Mouse (Mus musculus) embryonic facial prominence, embryonic 13.5 days (tissue): Measurements from ENCODE around the gene Cops3. TPM values are rescaled to one million over a fixed set of nuclear protein-coding genes. Genes with fewer than 3 reads are reported as not detected.

Experiments
- ATAC-seq: fragments of 200-750 bp; cut with Nextera tagmentation; 2 replicates; pipeline ENCODE4 v1.8.0; 2017; ENCODE audit warnings: low read depth; ENCODE audit not compliant: insufficient number of reproducible peaks, insufficient read depth, low FRiP score, low TSS enrichment
- H3K27ac ChIP-seq: fragments of 300-500 bp; sonication (generic); 2 replicates; pipeline ENCODE4 v1.5.1; 2015; ENCODE audit warnings: moderate library complexity, mild to moderate bottlenecking, inconsistent platforms
- H3K27me3 ChIP-seq: fragments of 300-500 bp; sonication (generic); 2 replicates; pipeline ENCODE4 v1.6.1; 2015; ENCODE audit warnings: mild to moderate bottlenecking, inconsistent platforms
- H3K36me3 ChIP-seq: fragments of 300-500 bp; sonication (generic); 2 replicates; pipeline ENCODE4 v1.6.1; 2015; ENCODE audit warnings: mild to moderate bottlenecking, inconsistent platforms
- H3K4me1 ChIP-seq: fragments of 300-500 bp; sonication (generic); 2 replicates; pipeline ENCODE4 v1.6.1; 2015; ENCODE audit warnings: inconsistent platforms
- H3K4me2 ChIP-seq: fragments of 300-500 bp; sonication (generic); 2 replicates; pipeline ENCODE4 v1.6.1; 2015; ENCODE audit warnings: moderate library complexity, mild to moderate bottlenecking, inconsistent platforms
- H3K4me3 ChIP-seq: fragments of 300-500 bp; sonication (generic); 2 replicates; pipeline ENCODE4 v1.5.1; 2015; ENCODE audit warnings: mild to moderate bottlenecking, inconsistent platforms
- H3K9ac ChIP-seq: fragments of 300-500 bp; sonication (generic); 2 replicates; pipeline ENCODE4 v1.6.1; 2015; ENCODE audit warnings: mild to moderate bottlenecking, inconsistent platforms
- H3K9me3 ChIP-seq: fragments of 300-500 bp; sonication (generic); 2 replicates; pipeline ENCODE4 v1.6.1; 2016; ENCODE audit warnings: inconsistent platforms
- WGBS: fragments of 180-500 bp; shearing (Covaris S2); methylation state at CpG from one replicate; pipeline ENCODE4 v1.1.7; 2015; ENCODE audit warnings: mixed read lengths; 5-methylcytosine and 5-hydroxymethylcytosine counted together
- polyA plus RNA-seq: library from polyadenylated mRNA; unstranded; fragments of >200 nt; fragmentation: Nextera tagmentation; extraction: Ambion mirVana; gene quantifications from 2 replicates; pipeline ENCODE4 v1.2.1, GENCODE M21; 2015

The Cops3 gene
- polyA plus RNA-seq, 1 experiment from 2014 or later = 206 TPM

DNA sequence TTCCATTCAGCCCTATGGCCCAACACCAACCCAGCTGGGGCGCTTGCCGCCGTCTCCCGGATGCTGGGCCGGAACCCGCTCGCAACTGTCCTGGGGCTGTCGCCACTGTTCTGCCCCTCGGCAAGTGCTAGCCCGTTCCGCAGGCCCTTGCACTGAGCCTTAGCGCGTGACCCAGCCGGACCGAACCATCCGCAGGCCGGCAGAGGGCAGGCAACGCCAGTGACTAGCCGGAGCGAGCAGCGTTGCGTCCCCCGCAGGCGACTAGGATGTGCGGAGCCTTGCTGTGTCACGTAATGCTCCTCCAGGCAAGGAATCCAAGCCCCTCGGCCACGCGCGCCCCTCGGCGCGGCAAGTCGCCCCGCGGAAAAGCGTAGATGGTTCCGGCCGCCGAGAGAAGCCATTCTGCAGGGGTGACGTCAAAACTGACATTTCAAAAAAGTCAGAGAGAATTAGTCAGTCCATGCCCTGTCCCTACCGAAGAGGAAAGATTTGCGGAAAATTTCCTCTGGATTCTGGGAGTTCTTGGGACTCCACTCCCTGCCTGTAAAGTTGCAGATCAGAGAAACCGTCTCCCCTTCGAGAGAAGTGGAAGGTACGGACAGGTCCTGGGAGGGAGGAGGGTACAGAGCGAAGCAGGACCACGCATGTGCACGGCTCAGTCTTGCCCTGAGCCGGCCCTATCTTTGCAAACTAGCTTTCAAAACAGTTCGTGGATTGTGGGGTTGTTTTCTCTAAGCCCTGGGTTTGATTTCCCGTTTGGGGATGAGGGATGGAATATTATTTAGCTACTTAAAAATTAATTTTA is 29.8 kb downstream of the Cops3 start, which contains the start of gene Flcn:
Flcn (minus strand) TSS at position 347 of the 805 bp plus-strand sequence.
- no peaks in the 10 kb centered on the region for H3K9me3 ChIP-seq
- H3K27ac ChIP-seq = peak within 1 kb of the TSS; percentile 97
- H3K27me3 ChIP-seq = no peaks in the 10 kb centered on the region
- H3K36me3 ChIP-seq = peaks cover 31% of the 10 kb centered on the region
- H3K4me2 ChIP-seq = peak within 1 kb of the TSS; percentile 85
- peak within 1 kb of the TSS; percentile 94 for H3K9ac ChIP-seq
- peaks cover 24% of the 10 kb centered on the region for H3K4me1 ChIP-seq
- H3K4me3 ChIP-seq = peak within 1 kb of the TSS; percentile 74
- WGBS = under 1% methylated on average over 52 of the region's 52 CpGs
- peak; percentile 89 for ATAC-seq

DNA sequence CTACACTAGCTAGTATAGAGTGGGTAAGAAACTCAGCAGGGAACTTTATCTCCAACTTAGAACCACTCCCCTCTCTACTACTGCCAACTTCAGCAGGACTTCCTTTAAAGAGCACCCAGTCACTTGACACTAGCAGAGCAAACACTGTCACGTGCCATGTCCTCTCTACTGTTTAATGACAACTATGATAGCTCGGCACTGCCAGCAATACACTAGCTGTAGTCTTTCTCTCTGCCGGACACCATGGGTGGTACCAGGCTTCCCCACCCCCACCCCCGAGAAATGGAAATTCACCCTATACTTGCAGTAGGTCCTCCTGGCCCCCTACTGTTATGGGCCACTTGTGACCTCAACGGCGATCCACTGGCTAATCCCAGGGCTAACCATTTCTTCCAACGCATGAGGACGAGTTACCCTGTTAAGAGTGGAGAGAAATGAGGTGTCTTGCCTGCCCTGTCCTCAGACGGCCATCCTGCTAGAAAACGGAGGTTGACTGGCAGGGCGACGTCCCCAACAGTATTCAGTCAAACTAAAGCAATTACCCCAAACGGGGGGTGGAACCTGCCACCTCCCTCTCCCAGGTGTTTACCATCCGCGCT is 30.5 kb downstream of the Cops3 start:
- ATAC-seq = no peak
- peak overlapping the region; percentile 97 for H3K27ac ChIP-seq
- no peaks in the 10 kb centered on the region for H3K9me3 ChIP-seq
- H3K27me3 ChIP-seq = no peaks in the 10 kb centered on the region
- peak overlapping the region; percentile 74 for H3K4me3 ChIP-seq
- H3K4me1 ChIP-seq = peaks cover 24% of the 10 kb centered on the region
- H3K4me2 ChIP-seq = peak overlapping the region; percentile 85
- peak overlapping the region; percentile 94 for H3K9ac ChIP-seq
- peaks cover 38% of the 10 kb centered on the region for H3K36me3 ChIP-seq
- WGBS = 1% methylated on average over 15 of the region's 15 CpGs

DNA sequence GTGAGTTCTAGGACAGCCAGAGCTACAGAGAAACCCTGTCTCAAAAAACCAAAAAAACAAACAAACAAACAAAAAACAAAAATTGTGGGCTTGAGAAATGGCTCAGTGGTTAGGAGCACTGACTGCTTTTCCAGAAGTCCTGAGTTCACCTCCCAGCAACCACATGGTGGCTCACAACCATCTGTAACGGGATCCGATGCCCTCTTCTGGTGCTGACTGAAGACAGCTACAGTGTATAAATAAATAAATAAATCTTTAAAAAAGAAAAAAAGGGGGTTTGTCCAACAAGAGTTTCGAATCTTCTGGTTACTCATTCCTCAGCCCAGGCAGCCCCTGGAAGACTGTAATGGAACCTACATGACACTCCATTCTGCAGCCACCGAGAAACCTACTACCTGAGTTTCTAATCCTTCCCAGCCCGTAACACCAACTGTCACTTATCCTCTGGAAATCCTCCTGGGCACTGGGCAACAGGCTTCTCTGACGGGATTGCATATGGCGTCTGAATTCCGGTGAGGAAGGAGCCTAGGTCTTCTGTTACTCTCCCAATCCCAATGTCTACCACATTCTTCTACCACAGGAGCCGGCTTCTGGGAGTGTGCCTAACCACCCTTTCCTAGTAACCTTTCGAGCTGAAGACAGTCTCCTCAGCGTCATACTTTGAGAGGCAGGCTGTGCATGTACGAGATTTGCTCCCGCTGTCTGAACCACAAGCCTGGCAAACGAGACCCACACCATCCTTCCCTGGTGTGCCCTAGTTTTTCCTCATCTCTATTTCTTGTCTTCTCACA is 31.3 kb downstream of the Cops3 start:
- Histone ChIP-seq H3K9ac (peak overlapping the region; percentile 94), H3K27ac (peak overlapping the region; percentile 97), H3K4me2 (peak overlapping the region; percentile 85), H3K36me3 (peaks cover 46% of the 10 kb centered on the region), H3K9me3 (no peaks in the 10 kb centered on the region), H3K4me3 (peak overlapping the region; percentile 74), H3K27me3 (no peaks in the 10 kb centered on the region), H3K4me1 (peaks cover 24% of the 10 kb centered on the region)
- WGBS = 63% methylated on average over 14 of the region's 14 CpGs
- no peak for ATAC-seq

DNA sequence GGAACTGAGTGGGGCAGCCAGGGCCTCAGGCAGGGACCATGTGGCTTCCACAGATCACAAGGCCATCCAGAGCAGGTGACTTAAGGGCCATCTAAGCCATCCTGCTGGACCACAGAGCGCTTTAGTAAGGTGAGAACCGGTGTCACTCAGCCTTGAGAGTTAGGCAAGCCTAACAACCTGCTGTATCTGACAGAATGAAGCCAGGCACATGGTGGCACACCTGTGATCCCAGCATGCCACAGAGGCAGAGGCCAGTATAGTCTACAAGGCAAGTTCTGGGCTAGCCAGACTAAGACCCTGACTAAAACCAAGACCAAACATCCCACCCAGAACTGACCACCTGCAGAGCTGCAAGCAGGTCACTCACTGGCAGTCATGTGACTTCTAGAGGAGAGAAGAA is 34.0 kb downstream of the Cops3 start:
- peaks cover 73% of the 10 kb centered on the region for H3K36me3 ChIP-seq
- H3K4me3 ChIP-seq = no peak overlapping the region
- no peak overlapping the region for H3K9ac ChIP-seq
- WGBS = 94% methylated on average over 2 of the region's 2 CpGs
- H3K4me1 ChIP-seq = peaks cover 14% of the 10 kb centered on the region
- H3K4me2 ChIP-seq = no peak overlapping the region
- no peaks in the 10 kb centered on the region for H3K9me3 ChIP-seq
- no peak for ATAC-seq
- no peaks in the 10 kb centered on the region for H3K27me3 ChIP-seq
- H3K27ac ChIP-seq = no peak overlapping the region

DNA sequence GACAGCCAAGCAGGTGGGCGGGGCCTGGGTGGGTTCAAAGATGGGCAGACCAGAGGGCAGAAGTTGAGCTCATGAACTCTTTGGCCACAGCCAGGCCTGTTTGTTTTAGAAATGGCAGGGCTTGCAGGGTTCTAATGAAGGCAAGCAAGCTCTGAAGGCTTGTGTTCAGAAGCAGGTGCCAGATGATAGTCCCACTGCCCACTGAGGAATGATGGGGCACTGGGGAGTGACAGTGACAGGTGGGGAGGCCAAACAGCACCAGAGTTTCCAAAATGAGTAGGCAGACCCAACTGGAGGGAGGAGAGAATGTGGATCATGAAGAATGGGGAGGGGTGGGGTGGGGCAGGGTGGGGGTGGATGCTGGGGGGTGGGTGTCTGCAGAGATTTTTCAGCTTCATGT is 34.4 kb downstream of the Cops3 start:
- Histone ChIP-seq H3K36me3 (peaks cover 77% of the 10 kb centered on the region), H3K27ac (no peak overlapping the region), H3K9ac (no peak overlapping the region), H3K27me3 (no peaks in the 10 kb centered on the region), H3K4me2 (no peak overlapping the region), H3K4me3 (no peak overlapping the region), H3K9me3 (no peaks in the 10 kb centered on the region), H3K4me1 (peaks cover 13% of the 10 kb centered on the region)
- no peak for ATAC-seq
- 95% methylated on average over 1 of the region's 1 CpGs for WGBS

DNA sequence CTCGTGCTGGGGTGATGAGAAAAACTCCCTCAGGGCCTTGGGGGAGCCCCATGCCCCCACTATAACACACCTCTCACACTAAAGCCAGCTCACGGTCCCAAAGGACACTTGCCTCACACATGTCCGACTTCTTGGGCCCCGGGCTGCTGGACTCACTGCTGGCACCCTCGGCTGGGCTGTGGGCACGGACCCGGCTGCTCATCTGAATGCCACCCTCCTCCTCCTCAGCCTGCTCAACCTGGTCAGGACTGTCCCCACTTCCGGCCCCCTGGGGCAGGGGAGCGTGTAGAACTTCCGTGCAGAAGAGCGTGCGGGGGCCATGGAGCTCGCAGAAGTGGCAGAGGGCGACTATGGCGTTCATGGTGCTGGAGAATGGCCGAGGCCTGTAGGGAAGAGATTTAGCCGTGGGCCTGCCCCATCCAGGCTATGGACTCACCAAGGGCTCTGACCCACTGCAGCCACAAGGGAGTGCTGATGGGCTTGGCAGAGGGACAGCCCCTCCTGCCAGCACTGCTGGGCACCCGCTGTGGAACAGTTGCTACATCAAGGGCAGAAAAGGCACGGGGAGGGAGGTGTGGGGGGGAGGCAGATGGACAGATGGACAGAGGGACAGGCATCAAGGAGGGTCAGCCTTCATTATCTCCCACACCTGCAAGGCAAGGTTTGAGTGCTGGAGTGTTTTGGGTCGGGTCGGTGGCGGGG is 35.1 kb downstream of the Cops3 start:
- no peak overlapping the region for H3K4me3 ChIP-seq
- no peaks in the 10 kb centered on the region for H3K9me3 ChIP-seq
- 90% methylated on average over 22 of the region's 22 CpGs for WGBS
- no peak overlapping the region for H3K4me2 ChIP-seq
- no peak for ATAC-seq
- H3K9ac ChIP-seq = no peak overlapping the region
- H3K27me3 ChIP-seq = no peaks in the 10 kb centered on the region
- peaks cover 84% of the 10 kb centered on the region for H3K36me3 ChIP-seq
- H3K4me1 ChIP-seq = peaks cover 13% of the 10 kb centered on the region
- no peak overlapping the region for H3K27ac ChIP-seq

DNA sequence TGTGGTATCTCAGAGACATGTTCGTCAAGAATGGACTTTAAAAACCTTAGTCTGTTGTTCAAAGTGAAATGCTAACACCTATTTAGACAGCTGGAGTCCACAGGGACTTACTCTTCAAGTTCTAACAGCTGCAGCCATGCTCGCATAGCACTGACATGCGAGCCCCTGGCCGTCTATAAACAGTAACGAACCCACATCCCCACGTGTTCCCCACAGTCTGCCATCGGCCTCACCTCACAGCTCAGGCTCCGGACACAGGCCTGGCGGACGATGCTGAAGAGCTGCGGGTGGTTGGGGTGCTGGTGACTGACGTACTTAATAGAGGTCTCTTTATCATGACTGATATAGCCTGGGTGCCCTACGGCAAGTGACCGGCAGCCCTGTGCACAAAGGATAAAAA is 36.1 kb downstream of the Cops3 start:
- no peak overlapping the region for H3K27ac ChIP-seq
- H3K4me1 ChIP-seq = peaks cover 6% of the 10 kb centered on the region
- H3K4me3 ChIP-seq = no peak overlapping the region
- H3K9ac ChIP-seq = no peak overlapping the region
- H3K4me2 ChIP-seq = no peak overlapping the region
- H3K27me3 ChIP-seq = no peaks in the 10 kb centered on the region
- H3K9me3 ChIP-seq = no peaks in the 10 kb centered on the region
- no peak for ATAC-seq
- 86% methylated on average over 14 of the region's 14 CpGs for WGBS
- H3K36me3 ChIP-seq = peaks cover 95% of the 10 kb centered on the region

GRCm38 (mm10) chr11:59801881-59802280 is 37.8 kb downstream of the Cops3 start:
- no peak overlapping the region for H3K4me2 ChIP-seq
- no peak overlapping the region for H3K4me3 ChIP-seq
- no peak overlapping the region for H3K9ac ChIP-seq
- no peak overlapping the region for H3K27ac ChIP-seq
- 96% methylated on average over 8 of the region's 8 CpGs for WGBS
- H3K27me3 ChIP-seq = no peaks in the 10 kb centered on the region
- no peak for ATAC-seq
- H3K9me3 ChIP-seq = no peaks in the 10 kb centered on the region
- H3K36me3 ChIP-seq = peaks cover 100% of the 10 kb centered on the region
- H3K4me1 ChIP-seq = no peaks in the 10 kb centered on the region

DNA sequence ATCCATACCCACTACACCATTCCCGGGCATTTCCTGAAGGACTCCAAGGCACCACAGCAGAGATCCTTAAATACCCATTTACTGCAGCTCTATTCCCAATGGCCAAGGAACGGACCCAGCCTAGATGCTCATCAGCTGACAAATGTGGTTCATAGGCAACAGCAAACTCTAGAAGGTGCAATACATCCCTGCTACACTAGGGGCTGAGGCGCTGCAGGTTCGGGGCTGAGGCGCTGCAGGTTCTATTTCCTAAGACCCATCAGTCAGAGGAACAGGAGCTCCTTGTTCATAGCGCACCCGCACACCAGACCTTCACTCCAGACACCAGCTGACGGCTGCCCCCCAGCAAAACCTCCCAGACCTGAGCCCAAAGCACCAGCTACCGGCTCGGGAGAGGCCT is 39.2 kb downstream of the Cops3 start:
- H3K4me2 ChIP-seq = no peak overlapping the region
- H3K27ac ChIP-seq = no peak overlapping the region
- no peaks in the 10 kb centered on the region for H3K4me1 ChIP-seq
- H3K4me3 ChIP-seq = no peak overlapping the region
- no peak overlapping the region for H3K9ac ChIP-seq
- H3K27me3 ChIP-seq = no peaks in the 10 kb centered on the region
- 94% methylated on average over 10 of the region's 10 CpGs for WGBS
- no peak for ATAC-seq
- peaks cover 100% of the 10 kb centered on the region for H3K36me3 ChIP-seq
- no peaks in the 10 kb centered on the region for H3K9me3 ChIP-seq

GRCm38 (mm10) chr11:59793390-59793789 is 46.2 kb downstream of the Cops3 start:
- Histone ChIP-seq H3K4me2 (no peak overlapping the region), H3K9me3 (no peaks in the 10 kb centered on the region), H3K4me1 (no peaks in the 10 kb centered on the region), H3K27me3 (no peaks in the 10 kb centered on the region), H3K4me3 (no peak overlapping the region), H3K9ac (no peak overlapping the region), H3K36me3 (peaks cover 74% of the 10 kb centered on the region), H3K27ac (no peak overlapping the region)
- WGBS = 93% methylated on average over 6 of the region's 6 CpGs
- ATAC-seq = no peak

- Histone ChIP-seq H3K27ac (no peak overlapping the region), H3K4me3 (no peak overlapping the region), H3K4me1 (peaks cover 14% of the 10 kb centered on the region), H3K9ac (no peak overlapping the region), H3K9me3 (no peaks in the 10 kb centered on the region), H3K27me3 (peaks cover 6% of the 10 kb centered on the region), H3K36me3 (peaks cover 34% of the 10 kb centered on the region), H3K4me2 (no peak overlapping the region)
- WGBS = 95% methylated on average over 1 of the region's 1 CpGs
- no peak for ATAC-seq
Observed at GRCm38 (mm10) chr11:59789311-59789710, 50.3 kb downstream of the Cops3 start.
